Mouse (Mus musculus) midbrain, embryonic 15.5 days (tissue): ENCODE measurements around the gene Vmn1r101. TPM values are rescaled to one million over a fixed set of nuclear protein-coding genes. Genes with fewer than 3 reads are reported as not detected.
"Not testable (repeated sequence)": the region's sequence is repeated elsewhere in the genome, so short reads cannot be mapped to it uniquely, and the experiment has no call there.

ENCODE experiments used
- ATAC-seq: fragments of 200-750 bp; cut with Nextera tagmentation; replicated peaks from 2 replicates; pipeline ENCODE4 v1.8.0; 2017; ENCODE audit warnings: moderate TSS enrichment
- H3K27ac ChIP-seq: fragments of 300-500 bp; sonication (generic); 2 replicates; pipeline ENCODE4 v1.5.1; 2015; ENCODE audit warnings: mild to moderate bottlenecking, inconsistent platforms
- H3K27me3 ChIP-seq: fragments of 300-500 bp; sonication (generic); replicated peaks from 2 replicates; pipeline ENCODE4 v1.6.1; 2015; ENCODE audit warnings: inconsistent platforms
- H3K36me3 ChIP-seq: fragments of 300-500 bp; sonication (generic); replicated peaks from 2 replicates; pipeline ENCODE4 v1.6.1; 2015; ENCODE audit warnings: inconsistent platforms
- H3K4me1 ChIP-seq: fragments of 300-500 bp; sonication (generic); 2 replicates; pipeline ENCODE4 v1.6.1; 2015; ENCODE audit warnings: inconsistent platforms
- H3K4me2 ChIP-seq: fragments of 300-500 bp; sonication (generic); 2 replicates; pipeline ENCODE4 v1.6.1; 2015; ENCODE audit warnings: inconsistent platforms, mild to moderate bottlenecking, moderate library complexity
- H3K4me3 ChIP-seq: fragments of 300-500 bp; sonication (generic); 2 replicates; pipeline ENCODE4 v1.5.1; 2015; ENCODE audit warnings: mild to moderate bottlenecking, inconsistent platforms
- H3K9ac ChIP-seq: fragments of 300-500 bp; sonication (generic); 2 replicates; pipeline ENCODE4 v1.6.1; 2015; ENCODE audit warnings: mild to moderate bottlenecking, inconsistent platforms
- H3K9me3 ChIP-seq: fragments of 300-500 bp; sonication (generic); 2 replicates; pipeline ENCODE4 v1.6.1; 2016; ENCODE audit warnings: inconsistent platforms
- WGBS: fragments of 180-500 bp; shearing (Covaris S2); methylation state at CpG from one replicate; pipeline ENCODE4 v1.1.7; 2015; ENCODE audit warnings: mixed read lengths; 5-methylcytosine and 5-hydroxymethylcytosine counted together
- polyA plus RNA-seq: library from polyadenylated mRNA; unstranded; fragments of >200 nt; fragmentation: Nextera tagmentation; extraction: Ambion mirVana; gene quantifications from 2 replicates; pipeline ENCODE4 v1.2.1, GENCODE M21; 2015

The Vmn1r101 gene
- not detected in 2 replicates for polyA plus RNA-seq

GRCm38 (mm10) chr7:20442493-20442892 lies at the start of gene Vmn1r101:
TSS of gene Vmn1r101 (minus strand) at chr7:20442593.
- H3K27me3 ChIP-seq, H3K4me3 ChIP-seq, H3K27ac ChIP-seq, H3K36me3 ChIP-seq, H3K9ac ChIP-seq, ATAC-seq, H3K4me2 ChIP-seq, H3K4me1 ChIP-seq, H3K9me3 ChIP-seq: not testable (repeated sequence)
- no CpG with 5 or more reads among the region's 2 CpGs for WGBS

DNA sequence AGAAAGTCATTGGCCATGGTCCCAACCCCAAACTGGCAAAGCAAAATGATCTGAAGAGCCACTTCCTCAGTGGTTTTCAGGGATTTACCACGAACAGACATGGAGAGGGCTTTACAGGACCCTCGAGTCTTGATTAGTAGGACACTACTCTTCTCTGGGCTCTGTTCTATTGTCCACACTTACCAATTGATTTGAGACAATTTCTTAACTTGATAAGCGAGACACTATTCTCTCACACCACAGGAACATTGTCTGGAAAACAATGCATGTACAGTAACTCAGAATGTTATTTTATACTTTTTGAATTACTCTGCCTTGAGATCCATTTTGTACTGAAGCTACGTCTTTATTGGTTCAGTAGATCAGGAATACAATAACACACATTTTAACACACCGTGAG lies 32.4 kb upstream of the Vmn1r101 start, which contains the start of gene Gm10670:
Gene Gm10670, minus strand, starts transcription at position 101 of the 400 bp plus-strand sequence.
- not testable (repeated sequence) for H3K4me1 ChIP-seq, ATAC-seq

DNA sequence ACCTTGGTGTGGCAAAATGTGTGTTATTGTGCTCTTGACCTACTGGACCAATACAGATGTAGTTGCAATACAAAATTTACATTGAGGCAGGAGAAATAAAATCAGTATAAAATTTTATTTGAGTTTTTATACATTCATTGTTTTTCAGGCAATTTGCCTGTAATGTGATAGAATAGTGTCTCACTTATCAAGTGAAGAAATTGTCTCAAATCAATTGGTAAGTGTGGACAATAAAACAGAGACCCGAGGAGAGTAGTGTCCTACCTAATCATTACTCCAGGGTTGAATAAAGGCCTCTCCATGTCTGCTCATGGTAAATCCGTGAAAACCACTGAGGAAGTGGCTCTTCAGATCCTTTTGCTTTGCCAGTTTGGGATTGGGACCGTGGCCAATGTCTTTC lies 24.8 kb downstream of the Vmn1r101 start, which contains the start of gene Vmn1r100:
Gene Vmn1r100, plus strand, starts transcription at position 301 of the 400 bp plus-strand sequence.
- not testable (repeated sequence) for H3K36me3 ChIP-seq, H3K4me1 ChIP-seq, H3K27ac ChIP-seq, H3K4me2 ChIP-seq, H3K9ac ChIP-seq, H3K27me3 ChIP-seq, H3K9me3 ChIP-seq, H3K4me3 ChIP-seq, ATAC-seq
- whole genome bisulfite sequencing, result no CpG with 5 or more reads among the region's 3 CpGs

More for the DNA sequence above, 32.4 kb upstream of the Vmn1r101 start, which contains the start of gene Gm10670:
- H3K4me2 ChIP-seq, H3K27ac ChIP-seq, H3K27me3 ChIP-seq, H3K9me3 ChIP-seq, H3K9ac ChIP-seq, H3K4me3 ChIP-seq, H3K36me3 ChIP-seq: not testable (repeated sequence)
- no CpG with 5 or more reads among the region's 5 CpGs for WGBS

Other genes starting within 250 kb of the Vmn1r101 start
- not detected in 2 replicates for gene Vmn1r95, start 248.9 kb downstream of the Vmn1r101 start, polyA plus RNA-seq
- not detected in 2 replicates for gene Gm6164, start 237.0 kb downstream of the Vmn1r101 start, polyA plus RNA-seq
- not detected in 2 replicates for gene Gm4498, start 208.8 kb downstream of the Vmn1r101 start, polyA plus RNA-seq
- not detected in 2 replicates for gene Gm5890, start 179.8 kb downstream of the Vmn1r101 start, polyA plus RNA-seq
- gene Gm4133, start 108.5 kb downstream of the Vmn1r101 start, polyA plus RNA-seq, result not detected in 2 replicates
- gene Gm5728, start 67.2 kb downstream of the Vmn1r101 start, polyA plus RNA-seq, result not detected in 2 replicates
- not detected in 2 replicates for gene Vmn1r100, start 24.7 kb downstream of the Vmn1r101 start, polyA plus RNA-seq
- not detected in 2 replicates for gene Gm10670, start 32.3 kb upstream of the Vmn1r101 start, polyA plus RNA-seq
- not detected in 2 replicates for gene Vmn1r103, start 67.9 kb upstream of the Vmn1r101 start, polyA plus RNA-seq
- gene Vmn1r104, start 91.2 kb upstream of the Vmn1r101 start, polyA plus RNA-seq, result not detected in 2 replicates
- not detected in 2 replicates for gene Gm5726, start 103.2 kb upstream of the Vmn1r101 start, polyA plus RNA-seq
- not detected in 2 replicates for gene Gm4141, start 133.6 kb upstream of the Vmn1r101 start, polyA plus RNA-seq
- not detected in 2 replicates for gene Gm4513, start 156.4 kb upstream of the Vmn1r101 start, polyA plus RNA-seq
- not detected in 2 replicates for gene Vmn1r107, start 226.3 kb upstream of the Vmn1r101 start, polyA plus RNA-seq